Mouse (Mus musculus) T-helper 17 cell (primary cell): ENCODE measurements around the gene Arhgap32.

ENCODE experiments used
- in situ Hi-C, 2 experiments: fragments of 300-600 bp; cut with MboI, MseI; formaldehyde crosslinking; loops; 1 replicate in 1 of 2; 2 replicates in 1 of 2; pipeline ENCODE4 v1.15.1; 2025; ENCODE audit warnings: high pct_unique_total_duplicates in 2 of 2

The Arhgap32 gene

GRCm38 (mm10) chr9:32186489-32186888 is 70.6 kb downstream of the Arhgap32 start:
- in situ Hi-C loops: no loop called here

GRCm38 (mm10) chr9:32192295-32193073 is 76.5 kb downstream of the Arhgap32 start:
- in situ Hi-C loops: no loop called here

- in situ Hi-C loops: no loop called here
These were observed 88.6 kb downstream of the Arhgap32 start for GRCm38 (mm10) chr9:32204450-32204990.

GRCm38 (mm10) chr9:32207133-32207532 is 91.2 kb downstream of the Arhgap32 start:
- in situ Hi-C loops: no loop called here

GRCm38 (mm10) chr9:32208071-32208470 is 92.1 kb downstream of the Arhgap32 start:
- in situ Hi-C loops: no loop called here

- in situ Hi-C loops: no loop called here
These were observed 101.1 kb downstream of the Arhgap32 start for GRCm38 (mm10) chr9:32216820-32217567.

GRCm38 (mm10) chr9:32219400-32219799 is 103.5 kb downstream of the Arhgap32 start:
- in situ Hi-C loops: no loop called here

- in situ Hi-C loops: no loop called here
These were observed 106.2 kb downstream of the Arhgap32 start for GRCm38 (mm10) chr9:32222184-32222583.

GRCm38 (mm10) chr9:32223739-32224529 is 108.0 kb downstream of the Arhgap32 start:
- in situ Hi-C loops: no loop called here

- in situ Hi-C loops: no loop called here
These were observed 109.0 kb downstream of the Arhgap32 start for GRCm38 (mm10) chr9:32224937-32225336.

- in situ Hi-C loops: no loop called here
These were observed 109.6 kb downstream of the Arhgap32 start for GRCm38 (mm10) chr9:32225584-32225983.

- in situ Hi-C loops: no loop called here
These were observed 111.1 kb downstream of the Arhgap32 start for GRCm38 (mm10) chr9:32227034-32227433.

- in situ Hi-C loops: no loop called here
These were observed 117.7 kb downstream of the Arhgap32 start for GRCm38 (mm10) chr9:32233593-32233992.

- in situ Hi-C loops: no loop called here
These were observed 119.0 kb downstream of the Arhgap32 start for GRCm38 (mm10) chr9:32234767-32235489.

GRCm38 (mm10) chr9:32238899-32239298 is 123.0 kb downstream of the Arhgap32 start:
- in situ Hi-C loops: no loop called here

- in situ Hi-C loops: no loop called here
These were observed 123.5 kb downstream of the Arhgap32 start for GRCm38 (mm10) chr9:32239427-32239826.

GRCm38 (mm10) chr9:32240449-32240848 is 124.5 kb downstream of the Arhgap32 start:
- in situ Hi-C loops: no loop called here

- in situ Hi-C loops: no loop called here
These were observed 125.8 kb downstream of the Arhgap32 start for GRCm38 (mm10) chr9:32241637-32242199.

- in situ Hi-C loops: no loop called here
These were observed 127.1 kb downstream of the Arhgap32 start for GRCm38 (mm10) chr9:32242921-32243617.

GRCm38 (mm10) chr9:32245237-32245636 is 129.3 kb downstream of the Arhgap32 start:
- in situ Hi-C loops: no loop called here
